Mouse (Mus musculus) midbrain, embryonic 10.5 days (tissue): ENCODE results near the gene Plekha7. TPM values are rescaled to one million over a fixed set of nuclear protein-coding genes. Genes with fewer than 3 reads are reported as not detected.

Source experiments
- DNase-seq: peaks from one replicate; pipeline ENCODE4 v3.0.0-alpha.2; 2017; ENCODE audit warnings: low spot score
- H3K27ac ChIP-seq: fragments of 300-500 bp; sonication (generic); replicated peaks from 2 replicates; pipeline ENCODE4 v1.5.1; 2016; ENCODE audit warnings: mild to moderate bottlenecking
- H3K27me3 ChIP-seq: fragments of 300-500 bp; sonication (generic); 2 replicates; pipeline ENCODE4 v1.6.1; 2016; ENCODE audit warnings: low read depth, mild to moderate bottlenecking; ENCODE audit not compliant: poor library complexity, severe bottlenecking
- H3K36me3 ChIP-seq: fragments of 300-500 bp; sonication (generic); 2 replicates; pipeline ENCODE4 v1.6.1; 2016; ENCODE audit warnings: mild to moderate bottlenecking, moderate library complexity
- H3K4me1 ChIP-seq: fragments of 300-500 bp; sonication (generic); 2 replicates; pipeline ENCODE4 v1.6.1; 2016
- H3K4me3 ChIP-seq: fragments of 300-500 bp; sonication (generic); 2 replicates; pipeline ENCODE4 v1.5.1; 2016; ENCODE audit warnings: mild to moderate bottlenecking, moderate library complexity
- H3K9me3 ChIP-seq: fragments of 300-500 bp; sonication (generic); replicated peaks from 2 replicates; pipeline ENCODE4 v1.6.1; 2016; ENCODE audit warnings: mild to moderate bottlenecking
- WGBS: fragments of 180-500 bp; shearing (Covaris S2); methylation state at CpG from one replicate; pipeline ENCODE4 v1.1.7; 2016; 5-methylcytosine and 5-hydroxymethylcytosine counted together
- polyA plus RNA-seq: library from polyadenylated mRNA; unstranded; fragments of >200 nt; fragmentation: Nextera tagmentation; extraction: Ambion mirVana; gene quantifications from 2 replicates; pipeline ENCODE4 v1.2.1, GENCODE M21; 2016

Gene Plekha7
- polyA plus RNA-seq: 25.5 and 25.7 TPM in 2 replicates

- peak within 1 kb of the TSS; percentile 94 for H3K27ac ChIP-seq
- H3K36me3 ChIP-seq: peaks cover 13% of the 10 kb centered on the region
- peak within 1 kb of the TSS; percentile 78 for H3K4me3 ChIP-seq
- DNase-seq: peak; percentile 89
- H3K9me3 ChIP-seq: no peaks in the 10 kb centered on the region
- peaks cover 43% of the 10 kb centered on the region for H3K4me1 ChIP-seq
- peaks cover 8% of the 10 kb centered on the region for H3K27me3 ChIP-seq
- WGBS: under 1% methylated on average over 64 of the region's 65 CpGs
Measured at GRCm38 (mm10) chr7:116307871-116308631, at the start of gene Plekha7. Gene Plekha7 (minus strand): TSS chr7:116308376.

- WGBS: 79% methylated on average over 1 of the region's 1 CpGs
- H3K36me3 ChIP-seq: peaks cover 54% of the 10 kb centered on the region
- DNase-seq: peak; percentile 49
Measured at GRCm38 (mm10) chr7:116336226-116336625, 28.1 kb upstream of the Plekha7 start.

DNA sequence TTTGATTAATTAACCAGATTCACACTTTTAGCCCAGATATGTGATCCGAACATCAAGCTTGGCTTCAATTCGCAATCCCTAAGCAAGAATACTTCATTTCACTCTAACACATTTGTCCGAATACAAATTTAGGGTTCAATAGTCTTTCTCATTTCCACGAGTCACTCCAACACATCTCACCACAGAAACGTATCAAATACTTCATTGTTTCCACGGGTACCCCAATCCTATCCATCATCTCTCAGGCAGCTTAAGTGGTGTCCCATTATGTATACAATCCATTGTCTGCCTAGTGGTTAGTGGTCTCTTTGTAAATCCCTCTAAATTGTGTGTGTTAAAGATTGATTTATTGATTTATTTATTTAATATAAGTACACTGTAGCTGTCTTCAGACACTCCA, 27.0 kb upstream of the Plekha7 start:
- DNase-seq: no peak
- Histone ChIP-seq H3K4me1 (peaks cover 20% of the 10 kb centered on the region), H3K4me3 (peak overlapping the region; percentile 74), H3K36me3 (peaks cover 54% of the 10 kb centered on the region), H3K27me3 (no peaks in the 10 kb centered on the region), H3K9me3 (no peaks in the 10 kb centered on the region), H3K27ac (no peak overlapping the region)
- WGBS: 91% methylated on average over 6 of the region's 6 CpGs

More at GRCm38 (mm10) chr7:116336226-116336625, 28.1 kb upstream of the Plekha7 start:
- H3K4me1 ChIP-seq: peaks cover 20% of the 10 kb centered on the region
- no peaks in the 10 kb centered on the region for H3K27me3 ChIP-seq
- H3K9me3 ChIP-seq: no peaks in the 10 kb centered on the region
- H3K27ac ChIP-seq: no peak overlapping the region
- H3K4me3 ChIP-seq: no peak overlapping the region

- H3K27ac ChIP-seq: peak overlapping the region; percentile 93
- peaks cover 20% of the 10 kb centered on the region for H3K4me1 ChIP-seq
- no peaks in the 10 kb centered on the region for H3K9me3 ChIP-seq
- H3K27me3 ChIP-seq: no peaks in the 10 kb centered on the region
- peak overlapping the region; percentile 74 for H3K4me3 ChIP-seq
- 28% methylated on average over 8 of the region's 8 CpGs for WGBS
- H3K36me3 ChIP-seq: peaks cover 54% of the 10 kb centered on the region
- DNase-seq: no peak
Measured at GRCm38 (mm10) chr7:116334669-116335038, 26.5 kb upstream of the Plekha7 start.

- H3K9me3 ChIP-seq: no peaks in the 10 kb centered on the region
- H3K4me3 ChIP-seq: peak within 1 kb of the TSS; percentile 74
- peaks cover 53% of the 10 kb centered on the region for H3K36me3 ChIP-seq
- peak within 1 kb of the TSS; percentile 93 for H3K27ac ChIP-seq
- no peaks in the 10 kb centered on the region for H3K27me3 ChIP-seq
- under 1% methylated on average over 78 of the region's 78 CpGs for WGBS
- H3K4me1 ChIP-seq: peaks cover 20% of the 10 kb centered on the region
- DNase-seq: peak; percentile 97
Measured at GRCm38 (mm10) chr7:116333713-116334668, 25.8 kb upstream of the Plekha7 start, which contains the start of gene Rps13. Gene Rps13 (minus strand): TSS chr7:116334195.

- DNase-seq: no peak
- Histone ChIP-seq H3K36me3 (peaks cover 59% of the 10 kb centered on the region), H3K27ac (no peak overlapping the region), H3K27me3 (no peaks in the 10 kb centered on the region), H3K4me1 (peaks cover 20% of the 10 kb centered on the region), H3K4me3 (no peak overlapping the region), H3K9me3 (no peaks in the 10 kb centered on the region)
- WGBS: 96% methylated on average over 2 of the region's 2 CpGs
Measured at GRCm38 (mm10) chr7:116331246-116331645, 23.1 kb upstream of the Plekha7 start.

- Histone ChIP-seq H3K27me3 (no peaks in the 10 kb centered on the region), H3K36me3 (peaks cover 58% of the 10 kb centered on the region), H3K4me3 (no peak overlapping the region), H3K4me1 (peaks cover 18% of the 10 kb centered on the region), H3K27ac (no peak overlapping the region), H3K9me3 (no peaks in the 10 kb centered on the region)
- DNase-seq: no peak
- WGBS: 91% methylated on average over 4 of the region's 4 CpGs
Measured at GRCm38 (mm10) chr7:116329858-116330257, 21.7 kb upstream of the Plekha7 start.

GRCm38 (mm10) chr7:116328777-116329176, 20.6 kb upstream of the Plekha7 start:
- 85% methylated on average over 7 of the region's 7 CpGs for WGBS

DNA sequence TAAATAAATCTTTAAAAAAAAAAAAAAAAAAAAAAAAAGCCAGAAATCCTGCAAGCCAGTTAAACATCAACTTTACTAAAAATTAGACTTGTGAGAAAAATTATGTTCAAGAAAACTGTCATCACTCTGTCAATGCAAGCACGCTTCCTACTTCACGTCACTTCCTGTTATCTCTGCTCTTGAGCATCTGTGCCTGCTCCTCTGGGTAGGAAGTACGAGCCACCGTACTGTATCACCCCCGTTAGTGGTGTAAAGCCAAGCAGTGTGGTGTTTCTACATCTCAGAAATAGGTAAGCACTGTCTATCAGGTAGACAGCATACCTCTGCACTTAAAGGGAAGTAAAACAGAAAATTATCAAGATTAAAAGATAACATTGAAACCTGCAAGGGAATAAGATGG, 19.7 kb upstream of the Plekha7 start:
- Histone ChIP-seq H3K36me3 (peaks cover 56% of the 10 kb centered on the region), H3K27ac (no peak overlapping the region), H3K27me3 (no peaks in the 10 kb centered on the region), H3K4me3 (no peak overlapping the region), H3K9me3 (no peaks in the 10 kb centered on the region), H3K4me1 (peaks cover 11% of the 10 kb centered on the region)
- DNase-seq: no peak
- whole genome bisulfite sequencing: 95% methylated on average over 5 of the region's 5 CpGs

More at GRCm38 (mm10) chr7:116328777-116329176, 20.6 kb upstream of the Plekha7 start:
- H3K27ac ChIP-seq: no peak overlapping the region
- peaks cover 10% of the 10 kb centered on the region for H3K4me1 ChIP-seq
- H3K9me3 ChIP-seq: no peaks in the 10 kb centered on the region
- DNase-seq: no peak
- no peaks in the 10 kb centered on the region for H3K27me3 ChIP-seq
- peaks cover 58% of the 10 kb centered on the region for H3K36me3 ChIP-seq
- H3K4me3 ChIP-seq: no peak overlapping the region

DNA sequence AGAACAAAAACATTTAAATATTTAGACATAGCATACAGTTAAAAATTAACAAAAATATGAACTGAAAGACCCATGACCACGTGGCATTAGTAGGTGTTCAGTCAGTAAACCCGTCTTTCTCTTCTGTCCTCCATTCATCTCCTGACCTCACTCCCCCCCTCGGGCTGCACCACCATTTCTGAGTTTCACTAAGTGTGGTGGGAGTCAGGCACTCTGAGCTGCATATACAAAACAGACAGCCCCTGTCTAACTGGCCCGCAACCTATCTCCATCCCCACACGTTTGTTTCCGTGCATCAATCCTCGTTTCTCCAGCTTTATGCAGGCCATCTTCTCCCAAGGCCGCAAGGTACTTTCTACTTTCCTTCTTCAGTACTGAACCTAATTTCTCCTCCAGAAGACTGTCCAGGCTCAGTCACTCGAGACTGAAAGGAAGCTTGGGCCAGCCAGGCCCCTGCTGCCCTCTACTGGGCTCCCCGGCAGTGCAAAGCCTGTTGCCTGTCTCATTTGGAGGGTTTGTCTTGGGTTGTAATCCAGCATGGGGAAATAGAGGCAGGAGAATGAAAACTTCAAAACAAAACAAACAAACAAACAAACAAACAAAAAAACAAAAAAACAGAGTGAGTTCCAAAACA, 15.3 kb upstream of the Plekha7 start:
- H3K4me1 ChIP-seq: 0 out of 2 replicates have a peak, but pooled peaks cover 3% of the 10 kb centered on the region
- no peak overlapping the region for H3K4me3 ChIP-seq
- DNase-seq: peak; percentile 74
- WGBS: 39% methylated on average over 10 of the region's 10 CpGs
- H3K27ac ChIP-seq: no peak overlapping the region
- no peaks in the 10 kb centered on the region for H3K27me3 ChIP-seq
- H3K36me3 ChIP-seq: peaks cover 12% of the 10 kb centered on the region
- no peaks in the 10 kb centered on the region for H3K9me3 ChIP-seq

GRCm38 (mm10) chr7:116309456-116309855, 1.3 kb upstream of the Plekha7 start:
- peaks cover 43% of the 10 kb centered on the region for H3K4me1 ChIP-seq
- 0 out of 2 replicates have a peak, but pooled peaks cover 4% of the 10 kb centered on the region for H3K36me3 ChIP-seq
- H3K4me3 ChIP-seq: peak overlapping the region; percentile 35
- H3K9me3 ChIP-seq: no peaks in the 10 kb centered on the region
- DNase-seq: peak; percentile 59
- H3K27ac ChIP-seq: peak overlapping the region; percentile 71
- 16% methylated on average over 9 of the region's 9 CpGs for WGBS
- H3K27me3 ChIP-seq: peaks cover 8% of the 10 kb centered on the region

DNA sequence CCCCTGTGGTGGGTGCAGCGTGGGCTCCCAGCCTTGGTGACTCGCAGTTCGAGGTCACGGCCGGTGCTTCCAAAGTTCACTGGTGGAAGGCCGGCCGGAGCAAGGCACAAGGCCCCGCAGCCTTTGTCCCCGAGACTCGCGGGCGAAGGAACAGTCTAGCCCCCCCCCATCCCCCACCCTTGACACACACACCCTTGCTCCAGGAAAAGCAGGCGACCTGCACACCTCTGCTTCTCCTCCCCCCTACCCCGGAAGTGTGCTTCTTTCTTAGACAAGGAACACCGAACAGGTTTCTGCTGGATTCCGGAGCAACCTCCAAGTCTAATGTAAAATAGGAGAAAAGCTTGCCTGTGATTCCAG, 436 bp upstream of the Plekha7 start:
- WGBS: 4% methylated on average over 16 of the region's 16 CpGs
- H3K27ac ChIP-seq: peak overlapping the region; percentile 94
- no peak for DNase-seq
- H3K36me3 ChIP-seq: peaks cover 12% of the 10 kb centered on the region
- H3K27me3 ChIP-seq: peaks cover 8% of the 10 kb centered on the region
- H3K4me1 ChIP-seq: peaks cover 43% of the 10 kb centered on the region
- H3K9me3 ChIP-seq: no peaks in the 10 kb centered on the region
- H3K4me3 ChIP-seq: peak overlapping the region; percentile 78
